Mouse (Mus musculus): ENCODE data around the gene Rxra. TPM values are rescaled to one million over a fixed set of nuclear protein-coding genes. Genes with fewer than 3 reads are reported as not detected.
A peak's percentile ranks its signal among the peaks of the same experiment; 100 is the strongest.

Rxra gene
- total RNA-seq, 1 experiment from 2014 or later, result 8.4 TPM

DNA sequence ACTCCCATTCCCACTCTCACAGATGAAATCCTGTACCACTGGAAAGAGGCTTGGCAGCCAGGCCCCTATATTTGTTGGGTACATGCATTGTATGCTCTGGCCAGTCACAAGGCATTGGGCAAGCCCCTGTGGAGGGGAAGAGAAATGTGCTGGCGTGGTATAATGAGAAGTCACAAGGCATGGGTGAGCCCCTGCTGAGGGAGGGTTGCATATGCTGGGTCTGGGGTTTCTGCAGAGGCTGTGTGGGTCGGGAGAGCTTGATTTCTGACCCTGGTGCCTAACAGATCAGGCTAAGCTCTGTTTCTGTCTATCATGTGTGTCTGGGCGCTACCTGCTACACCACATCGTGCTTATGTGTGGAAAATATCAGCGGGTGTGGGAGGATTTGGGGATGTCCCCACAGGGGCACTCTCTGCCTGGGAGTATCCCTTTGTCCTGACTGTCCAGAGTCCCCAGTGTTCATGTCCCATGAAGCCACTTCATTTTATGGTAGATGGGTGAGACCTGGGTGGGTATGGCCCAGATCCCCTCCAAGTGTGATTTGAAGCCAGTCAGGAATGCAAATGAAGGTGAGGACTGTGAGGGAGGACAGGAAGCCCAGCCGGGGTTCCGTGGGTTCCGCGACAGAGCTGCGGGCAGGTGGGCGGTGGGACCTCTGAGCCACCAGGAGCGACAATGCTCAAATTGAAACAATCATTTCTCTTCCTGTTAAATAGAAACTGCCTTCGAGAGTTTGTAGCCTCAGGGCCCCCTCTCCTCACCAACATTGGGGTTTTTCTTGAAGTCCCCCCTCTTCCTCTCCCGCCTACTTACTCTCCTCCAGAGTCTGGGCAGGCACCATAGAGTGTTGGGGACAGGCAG lies 52.0 kb downstream of the Rxra start:
- ATAC-seq (ENCODE audit: extremely low read depth, insufficient number of reproducible peaks, low FRiP score, poor library complexity, severe bottlenecking), result no peak

DNA sequence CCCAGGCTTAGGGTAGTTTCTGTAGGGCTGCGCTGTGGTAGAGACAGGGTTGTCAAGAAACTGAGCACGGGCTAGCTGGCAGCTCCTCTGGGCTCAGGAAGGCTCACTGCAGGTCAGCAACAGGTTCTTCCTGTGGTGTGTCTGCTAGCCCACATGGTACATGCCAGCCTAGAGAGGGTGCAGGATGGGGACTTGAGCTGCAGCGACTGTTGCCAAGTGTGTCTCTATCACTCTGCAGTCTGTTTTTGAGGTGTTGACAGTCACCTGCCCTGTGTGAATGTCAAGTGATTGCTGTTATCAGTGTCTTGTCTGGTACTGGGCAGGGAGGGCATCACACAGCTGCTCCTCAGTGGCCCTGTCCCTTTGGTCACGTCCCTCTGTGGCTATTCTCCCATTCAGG lies 52.8 kb downstream of the Rxra start:
- ATAC-seq (ENCODE audit: extremely low read depth, insufficient number of reproducible peaks, low FRiP score, poor library complexity, severe bottlenecking), result no peak

DNA sequence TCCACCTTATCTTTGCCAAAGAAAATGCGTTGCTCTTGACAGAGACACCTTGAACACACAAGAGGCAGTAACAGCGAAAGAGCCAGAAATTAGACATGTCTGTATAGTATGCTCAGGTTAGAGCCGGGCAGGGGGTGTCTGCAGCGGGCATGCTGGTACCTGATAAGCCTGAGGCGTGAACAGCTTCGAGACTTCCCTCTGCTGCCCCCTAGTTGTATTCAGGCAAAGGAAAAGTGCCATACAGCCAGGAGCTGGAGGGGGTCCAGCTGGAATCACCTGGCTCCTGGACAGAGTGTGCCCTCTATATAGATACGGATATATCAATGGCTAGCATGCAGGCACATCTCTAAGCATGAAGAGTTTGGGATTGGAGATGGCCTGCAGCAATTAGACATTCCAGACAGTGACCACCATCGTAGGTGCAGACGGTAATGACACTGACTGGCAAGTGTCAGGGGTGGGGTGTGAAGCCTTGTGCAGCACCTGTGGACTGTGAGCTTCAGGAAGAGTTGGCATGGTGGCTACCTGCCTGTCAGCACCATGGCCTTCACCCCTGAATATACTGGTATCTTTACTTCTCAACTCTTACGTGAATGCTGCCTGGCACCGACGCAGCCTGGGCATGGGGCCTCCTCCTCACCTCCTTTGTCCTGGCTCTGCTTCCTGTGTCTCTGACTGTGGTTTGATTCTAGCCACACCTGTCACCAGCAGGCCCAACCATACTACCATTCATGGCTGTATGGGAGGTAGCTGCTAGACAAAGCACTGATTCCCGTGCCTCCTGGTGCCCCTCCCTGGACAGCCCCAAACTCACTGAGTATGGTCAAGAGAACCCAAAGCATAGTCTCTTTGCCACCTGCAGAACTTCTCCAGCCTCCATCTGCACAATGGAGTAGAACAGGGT lies 54.0 kb downstream of the Rxra start:
- no peak for ATAC-seq (ENCODE audit: extremely low read depth, insufficient number of reproducible peaks, low FRiP score, poor library complexity, severe bottlenecking)

DNA sequence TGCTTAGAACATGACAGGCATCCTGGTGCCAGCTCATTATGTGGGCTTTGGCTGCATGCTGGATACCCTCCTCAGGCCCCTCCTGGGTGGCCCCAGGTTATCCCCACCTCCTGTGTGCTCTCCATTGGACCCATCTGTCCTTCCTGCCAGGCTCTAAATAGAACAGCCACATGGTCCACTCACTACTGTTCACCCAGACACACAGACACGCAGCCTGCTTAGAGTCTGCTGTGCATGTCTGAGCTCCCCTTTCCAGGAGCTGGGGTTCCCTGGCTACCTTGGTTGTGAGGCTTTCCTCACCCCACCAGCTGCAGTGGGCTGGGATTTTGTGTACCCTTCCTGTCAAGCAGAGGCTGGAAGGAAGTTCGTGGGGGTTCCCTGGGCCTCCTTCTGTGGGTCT lies 56.8 kb downstream of the Rxra start:
- ATAC-seq (ENCODE audit: extremely low read depth, insufficient number of reproducible peaks, low FRiP score, poor library complexity, severe bottlenecking), result no peak

DNA sequence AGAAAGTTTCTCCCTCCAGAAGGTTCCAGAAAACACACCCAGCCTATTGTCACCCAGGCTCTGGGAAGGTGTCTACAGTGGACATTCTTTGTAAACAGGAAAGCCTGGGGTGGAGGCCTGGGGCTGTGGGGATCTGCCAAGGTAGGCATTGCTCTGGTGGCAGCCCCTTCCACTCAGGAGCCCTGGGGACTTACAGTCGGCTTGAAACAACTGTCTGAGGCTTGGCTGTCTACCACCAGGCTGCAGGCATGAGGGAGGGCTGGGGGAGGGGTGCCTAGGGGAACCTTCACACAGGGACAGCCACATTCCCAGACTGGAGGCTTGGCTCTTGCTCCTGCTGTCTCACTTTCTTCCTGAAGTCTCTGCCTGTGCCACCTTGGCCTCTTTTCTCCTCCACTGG lies 58.1 kb downstream of the Rxra start:
- no peak for ATAC-seq (ENCODE audit: extremely low read depth, insufficient number of reproducible peaks, low FRiP score, poor library complexity, severe bottlenecking)

DNA sequence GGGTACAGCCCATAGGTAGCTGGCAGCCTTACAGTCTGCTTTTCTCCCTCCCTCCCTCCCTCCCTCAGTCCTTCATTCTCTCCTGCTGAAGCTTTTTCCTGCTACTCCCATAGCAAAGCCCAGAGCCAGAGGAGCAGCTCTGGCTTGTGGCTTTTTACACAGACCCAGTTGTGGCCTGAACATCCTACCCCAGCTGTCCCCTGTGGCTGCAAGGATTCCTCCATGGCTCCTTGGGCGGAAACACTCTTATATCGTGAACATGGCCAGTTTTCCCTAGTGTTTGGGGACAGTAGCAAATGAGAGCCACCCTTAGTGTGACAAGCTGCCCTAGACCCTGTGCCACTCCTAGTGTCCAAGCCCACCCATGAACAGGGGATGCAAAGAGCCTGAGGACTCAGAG lies 58.6 kb downstream of the Rxra start:
- ATAC-seq (ENCODE audit: extremely low read depth, insufficient number of reproducible peaks, low FRiP score, poor library complexity, severe bottlenecking), result no peak

DNA sequence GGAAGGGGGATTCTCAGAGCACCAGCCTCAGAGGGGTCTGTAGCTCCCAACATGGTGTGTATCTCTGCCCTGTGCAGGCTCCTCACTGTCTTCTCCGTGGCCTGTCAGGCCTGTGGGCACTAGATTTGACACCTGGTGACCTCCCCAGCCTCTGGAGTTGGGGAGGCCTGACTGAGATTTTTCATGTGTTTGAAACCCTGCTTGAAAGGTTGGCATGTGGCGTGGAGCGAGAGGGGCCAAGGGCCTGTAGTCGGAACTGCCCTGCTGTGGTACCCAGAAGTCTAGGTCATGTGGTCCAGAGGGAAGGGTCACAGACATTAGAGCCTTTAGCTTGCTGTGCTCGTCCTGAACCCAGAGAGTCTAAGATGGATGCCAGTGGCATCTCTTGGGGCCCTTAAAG lies 60.6 kb downstream of the Rxra start:
- ATAC-seq (ENCODE audit: extremely low read depth, insufficient number of reproducible peaks, low FRiP score, poor library complexity, severe bottlenecking), result no peak

DNA sequence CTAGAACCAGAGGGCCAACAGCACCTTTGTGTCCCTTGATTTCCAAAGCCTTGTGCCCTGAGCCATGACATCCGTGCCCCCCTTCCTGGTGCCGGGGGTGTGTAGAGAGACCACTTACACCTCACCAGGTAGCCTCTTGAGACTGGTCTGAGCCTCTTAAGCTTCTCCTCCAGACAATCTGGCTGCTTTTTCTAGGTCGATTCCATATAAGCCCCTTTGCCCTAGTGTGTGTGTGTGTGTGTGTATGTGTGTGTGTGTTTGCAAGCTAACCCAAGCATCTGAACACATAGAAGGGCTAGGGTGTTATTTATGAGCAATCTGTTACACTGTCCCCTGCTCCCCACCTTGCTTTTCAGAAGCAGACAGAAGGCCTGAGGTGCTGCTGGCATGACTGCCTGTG lies 62.2 kb downstream of the Rxra start:
- no peak for ATAC-seq (ENCODE audit: extremely low read depth, insufficient number of reproducible peaks, low FRiP score, poor library complexity, severe bottlenecking)

DNA sequence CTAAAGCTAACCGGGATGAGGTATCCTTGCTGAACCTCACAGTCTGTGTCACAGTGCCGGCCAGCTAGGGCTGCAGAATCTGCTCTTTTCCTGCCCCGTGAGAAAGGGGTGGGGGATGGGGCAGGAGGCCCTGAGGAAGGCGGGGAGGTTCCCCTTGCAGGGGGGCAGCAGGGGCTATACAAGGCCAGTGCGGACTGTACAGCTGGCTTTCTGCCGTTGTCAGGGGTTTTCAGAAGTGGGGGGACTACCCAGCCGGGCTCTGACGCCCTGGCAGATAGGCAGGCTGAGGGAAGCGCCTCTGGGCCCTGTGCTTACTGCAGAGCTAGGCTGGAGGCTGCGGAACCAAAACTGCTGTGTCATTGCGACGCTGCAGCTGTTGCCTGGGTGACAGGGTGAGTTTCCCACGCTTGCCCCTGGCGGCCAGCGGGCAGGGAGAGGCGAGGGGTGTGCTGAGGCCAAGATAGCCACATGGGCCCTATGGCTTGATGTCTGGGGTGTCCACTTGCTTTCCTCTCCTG lies 63.9 kb downstream of the Rxra start:
- peak; percentile 81 for ATAC-seq (ENCODE audit: extremely low read depth, insufficient number of reproducible peaks, low FRiP score, poor library complexity, severe bottlenecking)

DNA sequence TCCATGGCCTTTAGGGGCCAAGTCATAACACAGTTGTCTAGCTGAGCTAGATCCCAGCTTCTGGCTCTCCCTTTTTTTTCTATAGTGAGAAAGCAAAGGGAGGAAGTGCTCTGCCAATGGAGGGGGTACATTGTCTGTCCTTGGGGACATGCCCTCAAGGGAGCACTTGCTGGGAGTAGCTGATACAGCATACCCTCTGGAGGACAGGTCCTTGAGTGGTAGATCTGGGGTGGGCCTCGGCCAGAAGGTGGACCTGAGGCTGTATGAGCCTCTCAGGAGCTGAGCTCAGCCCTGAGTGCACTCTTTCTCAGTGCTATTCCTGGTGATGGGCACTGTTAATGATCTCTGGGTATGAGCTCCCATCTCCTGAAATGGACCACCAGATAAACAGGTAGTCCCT lies 66.9 kb downstream of the Rxra start:
- no peak for ATAC-seq (ENCODE audit: extremely low read depth, insufficient number of reproducible peaks, low FRiP score, poor library complexity, severe bottlenecking)

DNA sequence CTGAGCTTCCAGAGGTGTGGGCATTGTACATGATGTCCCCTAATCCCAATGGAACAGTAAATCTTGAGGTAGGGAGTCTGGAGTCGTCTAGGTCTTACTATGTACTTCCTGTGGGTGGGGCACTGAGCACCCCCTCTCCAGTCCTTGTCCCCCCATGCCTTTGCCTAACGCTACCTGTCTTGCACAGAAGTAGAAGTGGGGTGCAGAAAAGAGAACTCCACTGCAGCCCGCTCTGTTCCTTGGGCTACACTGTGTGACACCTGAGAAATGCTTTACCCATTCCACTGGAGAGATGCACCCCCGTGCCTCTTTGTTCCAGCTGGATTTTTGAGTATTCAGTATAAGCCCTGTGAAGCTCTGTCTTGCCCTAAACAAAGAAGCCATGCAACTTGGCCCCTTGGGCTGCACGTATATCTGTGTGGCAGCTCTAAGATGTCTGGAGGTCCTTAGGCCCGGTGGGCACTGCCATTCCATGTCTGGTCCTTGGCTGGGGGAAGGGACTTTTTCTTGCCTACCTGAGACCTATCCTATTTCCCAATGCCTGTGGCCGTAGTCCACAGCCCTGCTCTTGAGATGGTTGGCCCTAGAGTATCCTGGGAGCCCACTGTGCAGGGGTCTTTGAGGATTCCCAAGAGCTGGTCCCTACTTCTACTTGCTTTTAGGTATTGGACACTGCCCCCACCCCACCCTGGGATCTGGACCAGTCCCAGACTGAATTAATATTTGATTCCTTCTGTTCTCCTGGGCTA lies 67.8 kb downstream of the Rxra start:
- ATAC-seq (ENCODE audit: extremely low read depth, insufficient number of reproducible peaks, low FRiP score, poor library complexity, severe bottlenecking), result no peak

DNA sequence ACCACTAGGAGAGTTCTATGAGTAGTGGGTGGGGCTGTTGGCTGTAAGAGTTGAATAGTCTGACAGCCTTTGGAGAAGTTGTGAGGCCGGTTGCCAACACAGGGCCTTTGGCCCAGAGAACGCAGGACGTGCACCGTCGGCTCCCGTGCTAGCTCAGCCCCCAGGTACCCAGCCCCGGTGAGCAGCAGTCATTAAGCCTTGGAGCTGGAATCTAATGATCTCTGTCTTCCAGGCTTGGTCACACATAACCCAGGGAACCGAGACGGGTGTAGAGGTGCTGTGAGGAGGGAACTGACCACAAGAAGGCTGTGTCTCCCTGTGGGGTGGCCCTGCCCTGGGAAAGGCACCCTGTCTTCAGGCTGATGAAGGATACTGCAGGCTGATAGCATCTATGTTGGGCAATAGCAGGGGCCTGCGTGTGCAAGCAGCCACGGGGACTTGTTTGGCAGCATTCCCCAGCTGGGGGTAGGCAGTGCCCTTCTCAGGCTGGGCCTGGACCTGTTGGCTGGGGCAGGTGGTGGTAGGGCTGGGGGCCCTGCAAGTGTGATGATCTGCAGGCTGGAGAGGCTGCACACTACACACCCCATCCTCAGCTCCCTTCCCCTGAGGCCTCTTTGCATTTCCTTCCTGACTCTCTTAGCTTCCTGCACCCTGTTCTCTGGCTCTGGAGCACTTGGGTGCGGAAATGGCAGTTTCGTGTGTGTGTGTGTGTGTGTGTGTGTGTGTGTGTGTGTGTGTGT lies 68.5 kb downstream of the Rxra start:
- no peak for ATAC-seq (ENCODE audit: extremely low read depth, insufficient number of reproducible peaks, low FRiP score, poor library complexity, severe bottlenecking)

DNA sequence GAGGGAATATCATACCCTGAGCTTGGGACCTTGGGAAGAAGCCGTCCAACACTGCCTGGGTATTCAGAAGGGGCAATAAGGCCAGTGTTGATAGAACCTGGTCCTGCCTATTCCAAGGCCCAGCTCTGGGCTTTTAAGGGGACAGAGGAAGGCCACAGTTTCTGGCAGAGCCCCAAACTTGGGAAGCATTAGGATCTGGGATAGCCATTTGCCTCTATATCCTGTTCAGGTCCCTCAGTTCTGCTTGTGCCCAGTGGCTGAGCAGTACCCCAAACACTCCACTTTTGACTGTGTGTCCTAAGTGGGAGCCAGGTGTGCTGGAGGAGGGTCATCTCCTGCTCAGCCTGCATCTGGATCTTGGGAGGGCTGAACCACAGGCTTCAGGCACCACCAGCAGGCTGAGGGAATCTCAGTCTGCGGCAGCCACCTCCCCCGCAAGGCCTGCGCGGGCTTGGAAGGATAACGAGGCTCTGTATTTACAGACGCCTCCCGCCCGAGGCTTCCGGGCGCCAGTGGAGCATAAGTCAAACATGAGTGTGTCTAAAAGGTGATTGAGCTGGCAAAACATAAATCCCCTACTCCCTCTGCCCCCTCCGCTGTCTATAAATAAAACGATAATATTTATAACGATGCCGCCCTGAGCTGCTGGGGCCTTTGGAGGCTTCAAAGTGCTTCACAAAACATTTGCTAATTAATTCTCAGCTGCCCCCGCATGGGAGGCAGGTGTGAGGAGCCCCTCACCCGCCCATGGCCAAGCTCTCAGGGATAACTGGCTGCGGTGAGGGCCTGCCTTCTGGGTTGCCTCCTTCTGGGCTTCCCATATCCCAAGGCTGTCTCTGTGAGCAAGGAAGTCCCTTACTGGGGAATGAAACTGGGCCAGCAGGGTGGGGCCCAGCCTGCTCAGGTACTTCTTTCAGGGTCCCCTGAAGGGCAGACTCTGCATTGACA lies 69.7 kb downstream of the Rxra start:
- no peak for ATAC-seq (ENCODE audit: extremely low read depth, insufficient number of reproducible peaks, low FRiP score, poor library complexity, severe bottlenecking)

DNA sequence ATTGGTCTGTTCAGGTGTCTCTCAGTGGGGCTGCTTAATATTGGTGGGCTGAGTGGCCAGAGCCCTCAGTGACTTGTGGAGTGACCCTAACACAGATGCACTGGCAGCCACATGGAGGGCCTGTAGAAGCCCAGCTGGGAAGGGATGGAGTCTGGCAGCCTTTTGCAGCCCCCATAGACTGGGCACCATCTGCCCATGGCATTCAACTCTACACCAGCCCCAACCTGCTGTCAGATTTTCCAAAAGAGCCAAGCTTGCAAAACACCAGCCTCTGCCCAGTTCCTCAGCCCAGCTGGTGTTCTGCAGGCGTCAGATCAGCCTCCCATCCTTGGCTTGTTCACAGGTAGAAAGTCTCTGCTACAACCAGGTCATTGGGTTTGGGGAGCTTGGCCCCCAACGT lies 70.6 kb downstream of the Rxra start:
- no peak for ATAC-seq (ENCODE audit: extremely low read depth, insufficient number of reproducible peaks, low FRiP score, poor library complexity, severe bottlenecking)

DNA sequence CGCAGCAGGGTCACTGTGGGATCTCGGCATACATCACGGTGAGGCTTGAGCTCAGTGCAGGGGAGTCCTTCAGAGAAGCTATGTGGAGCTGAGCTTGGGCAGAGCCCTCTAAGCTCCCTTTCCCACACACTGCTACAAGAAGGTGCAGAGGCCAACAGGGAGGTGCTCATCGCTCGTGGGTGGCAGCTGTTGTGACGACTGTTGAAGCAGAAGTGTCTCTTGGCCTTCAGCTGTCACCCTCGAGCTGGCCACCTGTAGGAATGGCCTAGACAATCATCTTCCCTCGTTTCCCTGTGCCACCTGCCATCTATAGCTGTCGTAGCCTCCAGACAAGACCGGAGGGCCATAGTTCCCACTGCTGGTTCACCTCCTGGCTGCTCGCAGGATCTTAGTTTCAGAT lies 72.7 kb downstream of the Rxra start:
- no peak for ATAC-seq (ENCODE audit: extremely low read depth, insufficient number of reproducible peaks, low FRiP score, poor library complexity, severe bottlenecking)

DNA sequence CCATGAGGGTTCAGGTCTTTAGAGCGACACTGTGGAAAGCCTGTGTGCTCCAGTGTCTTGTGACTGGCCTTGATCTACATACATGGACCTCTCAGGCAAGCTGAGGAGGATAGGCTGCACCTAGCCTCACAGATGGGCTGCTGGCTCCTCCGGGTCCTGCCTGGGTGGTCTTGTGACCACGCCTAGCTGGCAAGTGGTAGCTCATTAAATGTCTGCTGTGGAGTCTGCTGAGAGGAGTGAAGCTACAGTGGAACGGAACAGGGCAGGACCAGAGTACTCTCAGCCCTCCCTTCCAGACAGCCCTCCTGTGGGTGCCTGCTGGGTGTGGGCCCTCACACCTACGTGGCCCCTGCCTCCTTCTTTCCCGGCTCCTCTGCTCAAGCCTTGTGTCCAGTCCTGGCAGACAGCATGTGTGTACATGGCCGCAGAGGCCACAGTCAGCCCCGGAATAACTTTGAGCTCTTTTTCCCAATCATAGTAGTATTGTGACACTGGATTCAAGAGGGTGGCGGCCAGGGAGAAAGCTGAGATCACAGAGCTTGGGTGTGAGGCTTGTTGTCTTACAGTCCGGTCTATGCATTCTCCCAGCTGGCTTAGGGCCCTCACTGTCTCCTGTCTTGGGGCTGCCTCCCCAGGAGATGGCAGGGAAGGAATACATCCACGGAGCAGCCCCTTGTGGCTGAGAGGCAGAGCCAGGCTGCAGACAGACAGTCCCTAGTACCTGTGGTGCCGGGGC lies 74.3 kb downstream of the Rxra start:
- no peak for ATAC-seq (ENCODE audit: extremely low read depth, insufficient number of reproducible peaks, low FRiP score, poor library complexity, severe bottlenecking)

DNA sequence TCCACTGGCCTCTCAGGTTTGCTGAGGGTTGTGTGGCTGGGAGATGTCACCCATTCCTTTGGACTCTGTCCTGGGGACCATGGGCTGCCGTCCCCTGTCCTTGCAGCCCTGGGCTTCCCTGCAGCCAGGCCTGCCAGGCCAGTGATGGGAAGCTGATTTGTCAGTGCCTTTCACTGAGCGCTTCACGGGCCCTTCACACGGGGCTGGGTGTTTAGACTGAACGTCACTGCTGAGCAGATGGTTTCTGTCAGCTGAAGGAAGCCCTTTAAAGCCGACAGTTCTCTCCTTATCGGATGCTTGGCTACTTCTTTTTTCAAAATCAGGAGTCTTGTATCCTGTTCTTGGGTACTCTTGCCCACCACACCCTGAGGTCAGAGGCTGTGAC lies 74.9 kb downstream of the Rxra start:
- no peak for ATAC-seq (ENCODE audit: extremely low read depth, insufficient number of reproducible peaks, low FRiP score, poor library complexity, severe bottlenecking)

Measured in neutrophil, adult 5-6 weeks (primary cell).